In genomic region chr3:69897917-69898594, GRCm38 (mm10) we compare ENCODE assay signal across 8 mouse cellular contexts. TPM values are rescaled to one million over a fixed set of nuclear protein-coding genes. Genes with fewer than 3 reads are reported as not detected.
DNase-seq lines count a peak whose midpoint lies in the region; ATAC-seq lines count a peak whose summit lies in the region.

No protein-coding gene starts in this region.

- intact Hi-C loops in left cerebral cortex, postnatal 25 days (cut with DNase I), result loop anchor here (1.0 kb wide), 1 partner anchor 142 kb away; no protein-coding TSS in a partner anchor

- peak; percentile 38 for DNase-seq in cerebellum, adult 11 months
- peak; percentile 41 to 65 for DNase-seq in left cerebral cortex, postnatal 25 days (ENCODE audit: low spot score in 2 of 2)
- DNase-seq in left cerebral cortex, adult 8-10 months (ENCODE audit: low spot score in 2 of 2), result no peak
- peak; percentile 75 for DNase-seq in brain, adult 2 months (ENCODE audit: low read depth, low spot score)
- peak; percentile 49 for DNase-seq in kidney, postnatal 14 days
- no peak for DNase-seq in right cerebral cortex, postnatal 25 days
- no peak for DNase-seq in frontal cortex, postnatal 14 days (ENCODE audit: low spot score in 2 of 2)

- ATAC-seq in cerebellum, adult (ENCODE audit: insufficient number of reproducible peaks, low FRiP score, low TSS enrichment), result no peak; the same call in 1 of the 2 replicates

RNA-seq across cellular contexts. Expression of gene Sptssb, which starts 38.3 kb away (rescaled TPM):
- total RNA-seq in left cerebral cortex, postnatal 25 days (2021), result 1 to 10 TPM; 3.1 to 5.7 TPM
- total RNA-seq in left cerebral cortex, adult 8-10 months (2022), result 1 to 10 TPM; 4.3 to 5.2 (median 4.9) TPM

Comparison
In these comparisons a context has a peak if more than half of its experiments do, and no peak if none do; other contexts are left out.
1. DNase-seq: peak in cerebellum, adult 11 months (single experiment), left cerebral cortex, postnatal 25 days (2 of 2), brain, adult 2 months (single experiment) and kidney, postnatal 14 days (single experiment); none in left cerebral cortex, adult 8-10 months (0 of 2), right cerebral cortex, postnatal 25 days (single experiment) and frontal cortex, postnatal 14 days (0 of 2).